12 mouse cellular contexts compared by ENCODE assay signal in the genomic region with DNA sequence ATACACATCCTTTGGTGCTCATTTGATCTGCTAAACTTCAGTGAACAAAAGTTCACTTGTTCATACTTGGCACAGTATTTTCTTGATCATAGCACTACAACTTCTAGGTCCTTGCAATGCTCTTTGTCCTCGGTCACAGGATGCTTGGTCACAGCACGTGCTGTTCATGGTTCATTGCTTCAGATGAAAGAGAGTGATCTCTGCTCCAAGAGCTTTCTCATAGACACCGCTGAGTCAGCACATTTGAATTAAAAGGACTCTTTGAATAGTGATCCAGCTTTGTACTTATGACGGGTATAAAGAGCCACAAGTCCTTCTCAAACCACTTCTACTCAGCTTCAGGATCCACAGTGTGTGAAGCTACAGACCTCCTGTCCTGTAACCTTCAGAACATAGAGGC.
DNase-seq lines count a peak whose midpoint lies in the region; ATAC-seq and TF ChIP-seq lines count a peak whose summit lies in the region.
"Had no signal": no experiment of that assay in that cellular context is flagged by ENCODE, and none has a peak within 500 bp of the region (broad histone marks: within the 10 kb centered on the region; RNA-seq: fewer than 3 reads in every experiment).

No protein-coding gene starts in this region.

- ATAC-seq in kidney, embryonic 16.5 days (ENCODE audit: low FRiP score, low TSS enrichment) = no peak
- ATAC-seq in forebrain, postnatal 0 days = peak; percentile 25; the same call in 1 of the 2 replicates
- ATAC-seq: Patski had no signal

- DNase-seq in kidney, adult 11 months = peak; percentile 12
- DNase-seq in brain, embryonic 14.5 days (ENCODE audit: low read depth) = peak; percentile 72
- DNase-seq in forebrain, postnatal 0 days = peak; percentile 1
- DNase-seq in mesoderm, embryonic 11.5 days (ENCODE audit: low read depth, low spot score) = peak; percentile 45
- no peak for DNase-seq in lung, postnatal 4 days
- DNase-seq in urinary bladder, postnatal 4 days (ENCODE audit: low spot score in 2 of 2) = no peak
- DNase-seq: adrenal gland, adult 2 months; lung, postnatal 36 days had no signal

- H3K9ac ChIP-seq in kidney, embryonic 16.5 days (replicated peaks; ENCODE audit: low read length) = no peak overlapping the region
- no peak overlapping the region for H3K9ac ChIP-seq in forebrain, postnatal 0 days
- H3K9ac ChIP-seq: embryonic facial prominence, embryonic 15.5 days; liver, embryonic 15.5 days had no signal

- H3K27ac ChIP-seq in kidney, embryonic 16.5 days (ENCODE audit: low read length) = no peak overlapping the region
- H3K27ac ChIP-seq in forebrain, postnatal 0 days (ENCODE audit: low read depth, low read length) = no peak overlapping the region
- H3K27ac ChIP-seq: embryonic facial prominence, embryonic 15.5 days; liver, embryonic 15.5 days had no signal

- no peaks in the 10 kb centered on the region for H3K9me3 ChIP-seq in kidney, embryonic 16.5 days (ENCODE audit: low read length)
- no peaks in the 10 kb centered on the region for H3K9me3 ChIP-seq in forebrain, postnatal 0 days (ENCODE audit: low read length)
- H3K9me3 ChIP-seq: embryonic facial prominence, embryonic 15.5 days; liver, embryonic 15.5 days had no signal

- whole genome bisulfite sequencing in kidney, embryonic 16.5 days = 28% methylated on average over 4 of the region's 4 CpGs
- 8% methylated on average over 4 of the region's 4 CpGs for WGBS in forebrain, postnatal 0 days

- no peaks in the 10 kb centered on the region for H3K27me3 ChIP-seq in kidney, embryonic 16.5 days (ENCODE audit: insufficient read depth, low read length)
- no peaks in the 10 kb centered on the region for H3K27me3 ChIP-seq in forebrain, postnatal 0 days (ENCODE audit: insufficient read depth, low read length)
- H3K27me3 ChIP-seq: embryonic facial prominence, embryonic 15.5 days; liver, embryonic 15.5 days had no signal

- H3K4me1 ChIP-seq in kidney, embryonic 16.5 days (ENCODE audit: insufficient read depth, low read length) = no peaks in the 10 kb centered on the region
- H3K4me1 ChIP-seq in forebrain, postnatal 0 days (ENCODE audit: insufficient read depth) = no peaks in the 10 kb centered on the region
- H3K4me1 ChIP-seq: embryonic facial prominence, embryonic 15.5 days; liver, embryonic 15.5 days had no signal

- no peak for TF ChIP-seq CTCF in brain, embryonic 14.5 days (IDR thresholded peaks at IDR 0.05; ENCODE audit: borderline replicate concordance, extremely low read depth, insufficient read depth, insufficient read length)
- no peak for TF ChIP-seq CTCF in forebrain, postnatal 0 days (IDR thresholded peaks at IDR 0.05; ENCODE audit: low read depth)

- H3K4me2 ChIP-seq in kidney, embryonic 16.5 days (replicated peaks; ENCODE audit: low read depth, low read length) = no peak overlapping the region
- no peak overlapping the region for H3K4me2 ChIP-seq in forebrain, postnatal 0 days (ENCODE audit: low read depth)
- H3K4me2 ChIP-seq: embryonic facial prominence, embryonic 15.5 days; liver, embryonic 15.5 days had no signal

- no peak overlapping the region for H3K4me3 ChIP-seq in kidney, embryonic 16.5 days (ENCODE audit: low read length)
- no peak overlapping the region for H3K4me3 ChIP-seq in forebrain, postnatal 0 days (ENCODE audit: low read depth, low read length)
- H3K4me3 ChIP-seq: embryonic facial prominence, embryonic 15.5 days; liver, embryonic 15.5 days had no signal

- no peak for TF ChIP-seq POLR2A in brain, embryonic 14.5 days (IDR thresholded peaks at IDR 0.05; ENCODE audit: borderline replicate concordance, extremely low read depth, insufficient read depth, insufficient read length, poor library complexity, severe bottlenecking)

- no peaks in the 10 kb centered on the region for H3K36me3 ChIP-seq in kidney, embryonic 16.5 days (ENCODE audit: insufficient read depth, low read length)
- no peaks in the 10 kb centered on the region for H3K36me3 ChIP-seq in forebrain, postnatal 0 days (ENCODE audit: insufficient read depth)
- H3K36me3 ChIP-seq: embryonic facial prominence, embryonic 15.5 days; liver, embryonic 15.5 days had no signal

Comparison
In these comparisons a context has a peak if more than half of its experiments do, and no peak if none do; other contexts are left out.
1. DNase-seq: peak in kidney, adult 11 months (single experiment), brain, embryonic 14.5 days (single experiment), forebrain, postnatal 0 days (single experiment) and mesoderm, embryonic 11.5 days (single experiment); none in lung, postnatal 4 days (0 of 2) and urinary bladder, postnatal 4 days (0 of 2).